Mouse (Mus musculus): ENCODE measurements around the gene Itga2b.

Gene Itga2b

GRCm38 (mm10) chr11:102435754-102436470 lies 34.0 kb downstream of the Itga2b start:
- DNase-seq (ENCODE audit: low spot score in 2 of 2), result no peak

- DNase-seq (ENCODE audit: low spot score in 2 of 2), result no peak
Observed at GRCm38 (mm10) chr11:102434816-102435705, 34.9 kb downstream of the Itga2b start.

GRCm38 (mm10) chr11:102434406-102434805 lies 35.5 kb downstream of the Itga2b start:
- DNase-seq (ENCODE audit: low spot score in 2 of 2), result peak; percentile 60 to 77

GRCm38 (mm10) chr11:102433866-102434265 lies 36.1 kb downstream of the Itga2b start:
- DNase-seq (ENCODE audit: low spot score in 2 of 2), result no peak

- DNase-seq (ENCODE audit: low spot score in 2 of 2), result no peak
Observed at GRCm38 (mm10) chr11:102432896-102433295, 37.0 kb downstream of the Itga2b start.

GRCm38 (mm10) chr11:102432115-102432843 lies 37.6 kb downstream of the Itga2b start:
- no peak for DNase-seq (ENCODE audit: low spot score in 2 of 2)

- DNase-seq (ENCODE audit: low spot score in 2 of 2), result no peak
Observed at GRCm38 (mm10) chr11:102431728-102432114, 38.2 kb downstream of the Itga2b start.

- peak; percentile 74 to 75 for DNase-seq (ENCODE audit: low spot score in 2 of 2)
Observed at GRCm38 (mm10) chr11:102431018-102431645, 38.8 kb downstream of the Itga2b start.

- peak; percentile 69 to 88 for DNase-seq (ENCODE audit: low spot score in 2 of 2)
Observed at GRCm38 (mm10) chr11:102430121-102431017, 39.6 kb downstream of the Itga2b start, which contains the start of gene Grn. Gene Grn (plus strand): TSS chr11:102430315.

- DNase-seq (ENCODE audit: low spot score in 2 of 2), result no peak
Observed at GRCm38 (mm10) chr11:102429551-102429950, 40.4 kb downstream of the Itga2b start.

- no peak for DNase-seq (ENCODE audit: low spot score in 2 of 2)
Observed at GRCm38 (mm10) chr11:102428981-102429540, 40.9 kb downstream of the Itga2b start.

- DNase-seq (ENCODE audit: low spot score in 2 of 2), result no peak
Observed at GRCm38 (mm10) chr11:102425555-102426316, 44.2 kb downstream of the Itga2b start.

- DNase-seq (ENCODE audit: low spot score in 2 of 2), result peak in 1 of 2 experiments; percentile 51
Observed at GRCm38 (mm10) chr11:102424666-102425065, 45.3 kb downstream of the Itga2b start.

GRCm38 (mm10) chr11:102421559-102421958 lies 48.4 kb downstream of the Itga2b start:
- no peak for DNase-seq (ENCODE audit: low spot score in 2 of 2)

- no peak for DNase-seq (ENCODE audit: low spot score in 2 of 2)
Observed at GRCm38 (mm10) chr11:102418887-102419286, 51.0 kb downstream of the Itga2b start.

GRCm38 (mm10) chr11:102417160-102417559 lies 52.8 kb downstream of the Itga2b start:
- DNase-seq (ENCODE audit: low spot score in 2 of 2), result no peak

GRCm38 (mm10) chr11:102415034-102415802 lies 54.7 kb downstream of the Itga2b start:
- DNase-seq (ENCODE audit: low spot score in 2 of 2), result no peak

GRCm38 (mm10) chr11:102413059-102413458 lies 56.9 kb downstream of the Itga2b start:
- DNase-seq (ENCODE audit: low spot score in 2 of 2), result no peak

GRCm38 (mm10) chr11:102411704-102412103 lies 58.2 kb downstream of the Itga2b start:
- DNase-seq (ENCODE audit: low spot score in 2 of 2), result peak; percentile 80 to 86

Data from urinary bladder, adult 18-20 months (tissue).